Mouse (Mus musculus) frontal cortex, postnatal 10 days (tissue): Measurements from ENCODE around the gene Clca2.
A peak's percentile ranks its signal among the peaks of the same experiment; 100 is the strongest.
"Not testable (repeated sequence)": the region's sequence is repeated elsewhere in the genome, so short reads cannot be mapped to it uniquely, and the experiment has no call there.

Experiments used
- DNase-seq, 2 experiments: peaks; one replicate each; pipeline ENCODE4 v3.0.0; 2022; ENCODE audit warnings: low spot score in 2 of 2, mixed read lengths in 1 of 2

The Clca2 gene

DNA sequence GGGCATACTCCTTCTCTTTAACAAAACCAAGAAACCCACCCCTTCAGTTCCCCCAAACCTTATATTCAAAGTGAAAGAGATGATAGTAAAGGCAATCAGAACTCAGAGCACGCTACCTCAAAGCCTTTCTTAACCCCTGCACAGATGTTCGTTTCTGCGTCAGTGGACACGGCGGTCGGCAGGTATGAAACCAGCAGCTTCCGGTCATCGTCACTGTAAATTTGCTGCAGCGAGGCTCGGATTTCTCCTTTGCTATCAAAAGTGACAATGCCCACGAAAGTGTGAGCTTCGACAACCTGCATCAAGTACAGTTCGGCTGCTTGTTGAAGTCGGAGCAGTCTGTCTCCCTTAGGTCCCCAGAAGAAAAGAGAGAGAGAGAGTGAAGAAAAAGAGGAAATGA, 13.1 kb downstream of the Clca2 start:
- no peak for DNase-seq

DNA sequence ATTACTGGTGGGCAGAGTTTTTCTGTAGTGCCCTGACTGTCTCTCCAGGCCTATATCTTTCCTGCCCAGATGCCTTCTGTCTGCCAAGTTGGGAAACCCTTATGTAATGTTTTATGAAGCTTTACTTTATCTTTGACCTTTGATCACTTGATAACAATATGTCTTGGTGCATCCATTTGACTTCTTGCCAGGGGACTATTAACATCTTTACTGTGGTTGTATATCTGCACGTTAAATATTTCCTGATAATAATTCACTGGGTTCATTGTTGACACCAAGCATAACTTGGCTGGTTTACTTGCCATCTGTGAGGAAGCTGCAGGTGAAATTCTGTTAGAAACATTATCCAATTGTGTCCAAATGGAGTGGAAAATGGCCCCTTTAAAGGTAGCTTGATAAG, 16.2 kb downstream of the Clca2 start:
- no peak for DNase-seq

DNA sequence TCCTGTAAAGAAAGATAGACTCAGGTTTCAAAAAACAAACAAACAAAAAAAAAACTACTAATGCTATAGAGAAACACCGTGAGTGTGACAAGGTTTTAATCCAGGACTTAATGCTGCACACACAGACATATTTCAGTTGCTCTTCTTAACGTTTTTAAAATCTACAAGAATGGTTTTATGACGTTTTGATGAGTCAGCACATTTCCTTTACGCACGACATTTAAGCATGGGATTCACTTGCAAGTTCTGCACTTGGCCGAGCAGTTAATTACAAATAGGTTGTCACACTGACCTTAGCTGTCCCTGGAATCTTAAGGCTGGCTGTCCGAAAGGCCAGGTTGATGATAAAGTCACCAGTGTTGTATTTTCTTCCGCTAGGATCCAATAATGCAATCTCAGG, 18.3 kb downstream of the Clca2 start:
- DNase-seq: no peak

DNA sequence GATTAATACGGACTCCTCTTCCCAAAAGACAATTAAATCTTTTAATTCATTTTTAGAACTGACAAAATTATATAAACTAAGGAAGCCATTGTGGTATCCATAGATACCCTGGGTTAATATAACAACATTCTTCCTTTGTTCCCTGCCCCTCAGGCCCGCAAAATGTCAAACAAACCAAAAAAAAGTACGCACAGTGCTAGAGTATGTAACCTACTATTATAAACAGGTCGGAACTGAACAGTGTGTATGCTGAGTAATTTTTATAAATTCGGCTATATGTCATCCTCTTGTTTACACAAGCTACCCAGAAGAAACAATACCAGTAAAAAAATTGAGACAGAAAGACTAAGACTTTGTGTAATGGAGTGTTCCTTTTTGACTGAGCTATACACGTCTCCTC, 20.8 kb downstream of the Clca2 start:
- no peak for DNase-seq

DNA sequence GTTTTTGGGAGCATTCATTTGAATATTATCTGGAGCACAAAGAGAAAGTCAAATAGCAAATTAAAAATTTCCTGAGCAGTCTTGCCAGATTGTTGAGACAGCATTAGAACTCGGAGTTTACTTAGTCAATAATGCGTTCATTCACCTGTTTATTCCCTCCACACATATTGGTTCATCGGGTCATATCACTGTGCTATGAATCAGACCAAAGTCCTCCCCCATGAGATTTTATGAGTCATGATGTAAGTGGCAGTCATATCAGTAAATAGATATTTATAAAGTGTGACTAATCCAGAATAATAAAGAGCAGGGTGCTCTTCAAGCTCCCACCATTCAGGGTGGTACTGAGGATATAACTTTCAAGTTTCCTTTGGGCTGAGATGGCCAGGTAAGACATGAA, 26.9 kb downstream of the Clca2 start:
- DNase-seq: no peak

DNA sequence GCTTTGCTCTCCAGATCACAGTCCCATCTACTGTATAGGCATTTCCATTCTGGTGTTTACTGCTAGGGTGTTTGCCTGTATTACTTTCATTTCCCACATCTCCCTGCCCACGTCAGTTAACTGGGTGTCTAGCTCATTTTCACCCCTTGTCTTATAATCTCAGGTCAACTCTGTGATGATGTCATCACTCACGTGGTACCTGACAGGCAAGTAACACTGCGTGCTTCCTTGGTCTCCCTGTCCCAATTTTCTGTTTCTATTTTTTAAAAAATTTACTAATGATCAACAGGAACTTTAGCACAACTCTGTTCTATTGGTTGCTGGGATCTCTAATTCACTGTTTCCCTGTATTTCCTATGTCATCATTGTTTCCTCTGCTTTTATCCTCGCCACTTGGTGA, 30.3 kb downstream of the Clca2 start:
- DNase-seq: no peak

DNA sequence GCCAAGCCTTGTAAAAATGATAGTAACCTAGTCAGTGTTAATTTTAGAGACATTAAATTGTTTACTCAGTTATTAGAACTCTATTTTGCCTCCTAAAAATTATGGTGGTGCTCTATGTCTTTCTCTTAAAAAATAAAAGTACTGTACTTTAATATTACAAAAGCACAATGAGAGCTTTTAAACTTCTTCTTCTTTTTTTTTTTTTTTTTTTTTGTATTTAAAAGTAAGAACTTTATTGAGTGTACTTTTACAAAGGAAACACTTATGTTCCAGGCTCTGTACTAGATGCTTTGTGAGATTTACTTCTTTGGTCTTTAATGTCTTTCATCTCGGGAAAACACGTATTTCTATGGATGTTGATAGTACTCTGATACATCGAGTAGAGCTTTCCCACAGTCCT, 44.1 kb downstream of the Clca2 start:
- not testable (repeated sequence) for DNase-seq

DNA sequence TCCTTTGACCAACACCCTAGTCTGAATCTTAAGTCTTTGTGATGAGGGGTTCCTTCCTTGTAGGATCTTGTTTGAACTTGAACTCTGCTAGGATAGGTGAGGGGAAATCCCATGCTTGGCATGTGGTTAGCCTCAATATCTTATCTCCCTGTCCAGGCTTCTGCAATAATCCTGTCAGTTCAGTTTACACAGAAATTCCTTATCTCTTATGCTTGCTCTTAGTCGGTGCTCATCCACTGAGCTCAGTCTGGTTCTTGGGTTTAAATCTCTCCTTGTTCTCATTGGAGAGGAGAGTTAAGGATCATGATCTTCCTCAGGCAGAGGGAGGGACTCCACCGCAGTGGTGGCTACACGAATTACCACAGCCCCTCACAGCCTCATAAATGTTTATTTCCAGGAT, 49.4 kb downstream of the Clca2 start:
- DNase-seq: no peak

DNA sequence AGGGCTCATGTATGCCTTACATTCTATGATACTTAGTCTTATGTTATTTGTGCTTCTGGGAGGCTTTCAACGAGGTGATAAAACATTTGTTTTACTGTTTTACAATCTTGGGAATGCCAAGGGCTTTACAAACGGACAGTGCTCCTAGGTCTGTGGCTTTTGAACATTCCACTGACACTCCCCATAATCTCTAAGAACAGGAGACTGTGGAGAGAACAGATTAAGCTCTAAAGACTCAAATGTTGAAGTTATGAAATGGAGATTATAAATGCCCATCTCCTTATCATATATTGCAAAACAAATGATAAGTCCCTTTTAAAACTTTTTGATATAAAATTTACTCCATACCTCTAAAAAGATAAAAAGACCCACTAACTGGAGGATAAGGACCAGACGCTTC, 60.4 kb downstream of the Clca2 start:
- no peak for DNase-seq

DNA sequence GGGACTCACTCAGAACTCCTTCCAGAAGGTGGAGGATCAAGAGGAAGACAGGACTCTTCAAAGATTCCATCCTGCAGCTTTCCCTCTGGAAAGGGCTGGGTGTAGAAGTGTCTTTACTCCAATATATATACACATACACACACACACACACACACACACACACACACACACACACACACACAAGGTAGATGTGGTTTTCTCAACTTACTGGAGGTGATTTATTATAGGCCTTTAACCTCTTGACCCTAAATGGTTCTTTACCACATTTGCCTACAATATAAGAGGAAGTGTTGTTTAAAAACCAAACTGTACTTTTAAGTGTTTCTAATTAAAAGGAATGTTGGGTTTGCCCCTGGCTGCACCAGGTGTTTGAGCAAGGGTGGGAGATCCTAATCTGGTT, 66.6 kb downstream of the Clca2 start, which contains the start of gene Clca1:
Clca1 (minus strand) TSS at position 101 of the 400 bp plus-strand sequence.
- DNase-seq: no peak

DNA sequence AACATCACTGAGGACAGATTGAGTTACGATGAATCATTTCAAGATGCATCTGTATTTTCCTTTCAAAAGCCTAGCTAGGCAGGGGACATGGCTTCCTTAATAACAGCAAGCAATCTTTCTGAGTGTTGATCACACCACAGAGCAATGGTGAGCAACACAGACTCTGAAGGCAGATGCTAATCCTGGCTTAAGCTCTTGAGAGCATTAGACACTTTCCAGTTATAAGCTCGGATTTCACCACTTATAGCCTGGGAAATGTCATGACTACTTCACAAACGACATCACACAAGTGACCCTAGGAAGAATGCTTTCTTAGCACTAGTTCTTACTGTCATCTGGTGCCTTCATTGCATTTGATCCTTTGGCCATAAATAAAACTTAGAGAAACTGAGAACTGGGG, 71.2 kb downstream of the Clca2 start:
- no peak for DNase-seq

DNA sequence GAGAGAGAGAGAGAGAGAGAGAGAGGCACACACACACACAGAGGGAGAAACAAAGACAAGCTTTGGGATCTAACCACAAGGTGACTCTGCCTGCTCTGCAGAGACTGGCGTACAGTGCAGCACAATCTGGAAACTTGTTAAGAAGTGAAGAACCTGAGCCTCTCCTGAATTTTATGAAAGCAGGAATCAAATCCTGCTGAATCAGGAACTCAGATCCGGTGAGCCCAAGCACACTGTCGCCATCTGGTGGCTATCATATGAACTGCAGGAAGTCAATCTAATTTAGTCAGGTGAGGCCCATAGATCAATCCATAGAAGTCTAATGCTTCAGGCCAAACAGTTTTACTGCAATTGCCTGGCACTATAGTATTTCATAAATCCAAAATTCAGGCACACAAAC, 72.5 kb downstream of the Clca2 start:
- DNase-seq: peak in 1 of 2 experiments; percentile 30
